Mouse (Mus musculus) heart, embryonic 11.5 days (tissue): ENCODE measurements at regions not wholly inside any gene's neighbourhood (a gene's known extent, or its start where the extent isn't known, plus 50 kb on each side); places are given as distances from the start of the nearest gene placed in this dataset.

Source experiments
- ATAC-seq: fragments of 200-750 bp; cut with Nextera tagmentation; replicated peaks from 2 replicates; pipeline ENCODE4 v1.8.0; 2017; ENCODE audit warnings: moderate library complexity; ENCODE audit not compliant: insufficient number of reproducible peaks, low FRiP score, low TSS enrichment
- H3K27ac ChIP-seq: fragments of 300-500 bp; sonication (generic); 2 replicates; pipeline ENCODE4 v1.5.1; 2014; ENCODE audit warnings: mild to moderate bottlenecking, low read depth, low read length
- H3K27me3 ChIP-seq: fragments of 300-500 bp; sonication (generic); 2 replicates; pipeline ENCODE4 v1.6.1; 2014; ENCODE audit warnings: mild to moderate bottlenecking, low read length, mixed read lengths; ENCODE audit not compliant: control insufficient read depth, insufficient read depth
- H3K36me3 ChIP-seq: fragments of 300-500 bp; sonication (generic); 2 replicates; pipeline ENCODE4 v1.6.1; 2014; ENCODE audit warnings: mild to moderate bottlenecking, low read length, moderate library complexity, mixed read lengths; ENCODE audit not compliant: control insufficient read depth, insufficient read depth
- H3K4me1 ChIP-seq: fragments of 300-500 bp; sonication (generic); 2 replicates; pipeline ENCODE4 v1.6.1; 2014; ENCODE audit warnings: low read length; ENCODE audit not compliant: control insufficient read depth, insufficient read depth
- H3K4me2 ChIP-seq: fragments of 300-500 bp; sonication (generic); 2 replicates; pipeline ENCODE4 v1.6.1; 2014; ENCODE audit warnings: mild to moderate bottlenecking, moderate library complexity
- H3K4me3 ChIP-seq: fragments of 300-500 bp; sonication (generic); 2 replicates; pipeline ENCODE4 v1.5.1; 2014; ENCODE audit warnings: low read depth, low read length
- H3K9ac ChIP-seq: fragments of 300-500 bp; sonication (generic); 2 replicates; pipeline ENCODE4 v1.6.1; 2014; ENCODE audit warnings: mild to moderate bottlenecking, low read depth, low read length, moderate library complexity
- H3K9me3 ChIP-seq: fragments of 300-500 bp; sonication (generic); replicated peaks from 2 replicates; pipeline ENCODE4 v1.6.1; 2016; ENCODE audit warnings: low read length; ENCODE audit not compliant: control insufficient read depth
- WGBS: fragments of 180-500 bp; shearing (Covaris S2); extraction: QIAGEN DNeasy Blood & Tissue Kit; methylation state at CpG from one replicate; pipeline ENCODE4 v1.1.7; 2014; ENCODE audit not compliant: insufficient replicate concordance; 5-methylcytosine and 5-hydroxymethylcytosine counted together

GRCm38 (mm10) chr7:124681820-124682219 is 699.2 kb downstream of the Hs3st4 start:
- Histone ChIP-seq H3K4me2 (no peak overlapping the region), H3K9me3 (no peaks in the 10 kb centered on the region), H3K4me3 (no peak overlapping the region), H3K27ac (no peak overlapping the region), H3K9ac (no peak overlapping the region), H3K4me1 (no peaks in the 10 kb centered on the region), H3K36me3 (no peaks in the 10 kb centered on the region), H3K27me3 (no peaks in the 10 kb centered on the region)
- WGBS = 80% methylated on average over 2 of the region's 2 CpGs
- no peak for ATAC-seq

DNA sequence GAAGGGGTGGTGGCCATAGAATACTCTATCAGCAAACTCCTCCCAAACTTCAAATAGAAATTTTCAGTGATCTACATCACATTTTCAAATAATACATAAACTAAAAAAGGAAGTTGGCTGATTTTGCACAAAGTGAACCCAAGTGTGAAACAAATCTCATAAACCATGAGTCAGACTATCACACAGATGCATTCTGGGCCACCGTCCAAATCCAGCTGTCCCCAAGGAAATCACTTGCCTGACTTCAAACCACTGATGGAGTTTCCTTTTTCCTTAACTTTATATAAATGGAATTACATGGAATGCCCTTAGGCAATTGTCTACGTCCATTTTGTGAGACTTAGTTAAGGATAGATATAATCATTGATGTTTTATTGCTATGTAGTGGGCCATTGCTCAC is 702.8 kb downstream of the Hs3st4 start:
- 71% methylated on average over 2 of the region's 2 CpGs for WGBS
- H3K27me3 ChIP-seq = no peaks in the 10 kb centered on the region
- H3K4me1 ChIP-seq = no peaks in the 10 kb centered on the region
- no peak for ATAC-seq
- H3K4me3 ChIP-seq = no peak overlapping the region
- no peaks in the 10 kb centered on the region for H3K36me3 ChIP-seq
- H3K4me2 ChIP-seq = no peak overlapping the region
- no peak overlapping the region for H3K27ac ChIP-seq
- no peak overlapping the region for H3K9ac ChIP-seq
- H3K9me3 ChIP-seq = no peaks in the 10 kb centered on the region

DNA sequence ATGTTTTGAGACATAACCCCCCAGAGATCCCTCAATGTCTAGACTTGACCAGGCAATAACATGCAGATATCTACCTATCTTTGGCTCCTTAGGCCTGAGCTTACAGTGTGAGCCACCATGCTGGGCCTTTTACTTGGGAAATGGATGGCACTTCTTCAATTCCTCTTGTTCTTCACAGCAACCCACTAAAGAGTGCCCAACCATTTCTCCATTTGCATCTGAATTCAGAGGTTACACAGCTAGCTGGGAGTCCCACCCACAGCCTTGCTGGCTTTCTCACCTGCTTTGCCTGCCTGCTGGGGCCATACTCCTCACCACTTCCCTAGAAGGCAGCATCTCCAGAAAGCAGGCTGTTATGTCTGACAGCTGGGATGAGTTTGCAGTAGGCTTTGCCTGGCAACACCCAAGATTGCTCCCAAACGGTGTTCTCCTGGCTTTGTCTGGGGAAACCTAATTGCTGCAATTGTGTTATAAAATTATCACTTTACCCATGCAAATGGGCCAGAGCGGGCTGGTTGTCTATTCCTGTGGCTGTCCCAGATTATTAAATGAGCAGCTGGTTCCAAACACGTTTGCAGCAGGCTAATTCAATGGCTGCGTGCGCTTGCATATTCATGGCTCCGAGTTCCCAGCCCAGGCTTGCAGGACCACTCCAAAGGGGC is 721.6 kb downstream of the Hs3st4 start:
- 45% methylated on average over 6 of the region's 6 CpGs for WGBS
- Histone ChIP-seq H3K27ac (no peak overlapping the region), H3K9me3 (no peaks in the 10 kb centered on the region), H3K4me3 (no peak overlapping the region), H3K4me1 (no peaks in the 10 kb centered on the region), H3K27me3 (no peaks in the 10 kb centered on the region), H3K36me3 (no peaks in the 10 kb centered on the region), H3K4me2 (no peak overlapping the region), H3K9ac (no peak overlapping the region)
- ATAC-seq = no peak

- WGBS = 28% methylated on average over 3 of the region's 3 CpGs
- H3K9me3 ChIP-seq = no peaks in the 10 kb centered on the region
- no peaks in the 10 kb centered on the region for H3K27me3 ChIP-seq
- no peak for ATAC-seq
- no peaks in the 10 kb centered on the region for H3K36me3 ChIP-seq
- H3K4me1 ChIP-seq = no peaks in the 10 kb centered on the region
- H3K4me2 ChIP-seq = no peak overlapping the region
- no peak overlapping the region for H3K27ac ChIP-seq
- no peak overlapping the region for H3K4me3 ChIP-seq
- no peak overlapping the region for H3K9ac ChIP-seq
Observed at GRCm38 (mm10) chr7:124707143-124707542, 724.5 kb downstream of the Hs3st4 start.

DNA sequence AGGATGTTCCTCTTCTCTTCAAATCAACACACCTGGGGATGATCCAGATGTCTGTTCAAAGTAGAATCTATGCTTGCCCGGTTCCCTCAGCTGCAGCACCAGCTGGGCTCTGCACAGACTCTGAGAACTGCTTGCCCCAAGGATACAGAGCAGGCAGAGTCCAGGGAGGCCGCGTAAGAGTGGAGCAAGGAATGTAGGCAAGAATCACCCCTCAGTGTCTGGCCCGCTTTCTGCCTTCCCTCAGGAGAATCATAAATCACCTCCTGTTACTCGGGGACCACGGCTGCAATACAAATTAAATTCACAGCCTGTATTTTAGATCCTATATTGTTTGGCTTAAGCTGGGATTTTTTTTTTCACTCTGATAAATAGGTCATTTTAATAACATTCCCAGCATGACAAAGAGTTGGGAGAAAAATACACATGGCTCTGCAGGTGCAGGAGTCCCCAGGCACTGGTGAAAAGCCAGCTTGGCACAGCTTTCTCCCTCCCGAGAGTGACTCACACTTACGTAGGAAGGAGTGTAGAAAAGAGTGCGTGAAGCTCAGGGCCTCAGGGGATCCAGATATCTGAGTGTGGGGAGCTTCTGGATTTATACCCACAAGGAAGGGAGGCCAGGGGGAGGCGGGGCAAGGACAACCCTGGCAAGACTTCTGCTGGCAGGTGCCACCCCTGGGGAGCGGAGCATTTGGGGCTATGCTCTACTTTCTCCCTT is 726.3 kb downstream of the Hs3st4 start:
- ATAC-seq = 0 out of 2 replicates have a peak, but pooled peaks have one; percentile 10
- no peak overlapping the region for H3K4me3 ChIP-seq
- H3K27ac ChIP-seq = no peak overlapping the region
- no peaks in the 10 kb centered on the region for H3K4me1 ChIP-seq
- H3K9me3 ChIP-seq = no peaks in the 10 kb centered on the region
- H3K36me3 ChIP-seq = no peaks in the 10 kb centered on the region
- WGBS = 72% methylated on average over 11 of the region's 11 CpGs
- H3K9ac ChIP-seq = no peak overlapping the region
- H3K27me3 ChIP-seq = no peaks in the 10 kb centered on the region
- no peak overlapping the region for H3K4me2 ChIP-seq

- WGBS = 68% methylated on average over 1 of the region's 1 CpGs
- no peak overlapping the region for H3K9ac ChIP-seq
- H3K9me3 ChIP-seq = no peaks in the 10 kb centered on the region
Observed at GRCm38 (mm10) chr7:124720927-124721326, 723.5 kb upstream of the Kdm8 start.

GRCm38 (mm10) chr7:124742086-124742485 is 702.4 kb upstream of the Kdm8 start:
- no peaks in the 10 kb centered on the region for H3K27me3 ChIP-seq
- no peak overlapping the region for H3K4me3 ChIP-seq
- no peaks in the 10 kb centered on the region for H3K4me1 ChIP-seq
- no peaks in the 10 kb centered on the region for H3K9me3 ChIP-seq
- H3K4me2 ChIP-seq = no peak overlapping the region
- no peak overlapping the region for H3K27ac ChIP-seq
- H3K36me3 ChIP-seq = no peaks in the 10 kb centered on the region
- WGBS = 1% methylated on average over 2 of the region's 2 CpGs
- no peak for ATAC-seq
- no peak overlapping the region for H3K9ac ChIP-seq

More at GRCm38 (mm10) chr7:124720927-124721326, 723.5 kb upstream of the Kdm8 start:
- Histone ChIP-seq H3K4me3 (no peak overlapping the region), H3K36me3 (no peaks in the 10 kb centered on the region), H3K27me3 (no peaks in the 10 kb centered on the region), H3K27ac (no peak overlapping the region), H3K4me2 (no peak overlapping the region), H3K4me1 (no peaks in the 10 kb centered on the region)
- no peak for ATAC-seq

- H3K4me3 ChIP-seq = no peak overlapping the region
- no peak overlapping the region for H3K4me2 ChIP-seq
- 78% methylated on average over 2 of the region's 2 CpGs for WGBS
- no peak for ATAC-seq
- H3K27me3 ChIP-seq = no peaks in the 10 kb centered on the region
- no peak overlapping the region for H3K9ac ChIP-seq
- no peaks in the 10 kb centered on the region for H3K9me3 ChIP-seq
- H3K36me3 ChIP-seq = no peaks in the 10 kb centered on the region
- H3K4me1 ChIP-seq = no peaks in the 10 kb centered on the region
- no peak overlapping the region for H3K27ac ChIP-seq
Observed at GRCm38 (mm10) chr7:124746321-124746720, 698.2 kb upstream of the Kdm8 start.

DNA sequence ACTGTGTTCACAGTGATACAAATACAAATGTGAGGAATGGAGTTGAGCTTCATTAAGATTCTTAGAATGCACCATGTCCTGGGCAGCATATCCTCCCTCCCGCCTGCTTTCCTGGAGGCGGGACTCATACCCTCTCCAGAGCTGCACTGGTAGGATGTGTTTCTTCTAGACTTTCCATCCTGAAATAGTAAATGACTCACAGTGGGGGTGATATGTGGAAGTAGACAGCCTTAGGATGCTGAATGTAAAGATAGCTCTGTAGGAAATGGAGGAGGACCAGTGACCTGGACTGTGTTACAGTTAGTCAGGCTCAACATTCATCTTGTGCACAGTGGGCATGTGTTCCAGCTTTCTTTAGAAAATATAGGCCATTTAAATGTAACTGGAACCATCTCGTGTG is 696.1 kb upstream of the Kdm8 start:
- WGBS = 67% methylated on average over 3 of the region's 3 CpGs
- H3K9ac ChIP-seq = no peak overlapping the region
- no peaks in the 10 kb centered on the region for H3K9me3 ChIP-seq
- no peak for ATAC-seq
- H3K4me2 ChIP-seq = no peak overlapping the region
- no peak overlapping the region for H3K27ac ChIP-seq
- H3K4me3 ChIP-seq = no peak overlapping the region
- H3K27me3 ChIP-seq = no peaks in the 10 kb centered on the region
- H3K4me1 ChIP-seq = no peaks in the 10 kb centered on the region
- no peaks in the 10 kb centered on the region for H3K36me3 ChIP-seq
